Mouse (Mus musculus): ENCODE results near the gene Hcrtr2. TPM values are rescaled to one million over a fixed set of nuclear protein-coding genes. Genes with fewer than 3 reads are reported as not detected.

The Hcrtr2 gene
- total RNA-seq, 2 experiments from 2014 or later, result not detected

DNA sequence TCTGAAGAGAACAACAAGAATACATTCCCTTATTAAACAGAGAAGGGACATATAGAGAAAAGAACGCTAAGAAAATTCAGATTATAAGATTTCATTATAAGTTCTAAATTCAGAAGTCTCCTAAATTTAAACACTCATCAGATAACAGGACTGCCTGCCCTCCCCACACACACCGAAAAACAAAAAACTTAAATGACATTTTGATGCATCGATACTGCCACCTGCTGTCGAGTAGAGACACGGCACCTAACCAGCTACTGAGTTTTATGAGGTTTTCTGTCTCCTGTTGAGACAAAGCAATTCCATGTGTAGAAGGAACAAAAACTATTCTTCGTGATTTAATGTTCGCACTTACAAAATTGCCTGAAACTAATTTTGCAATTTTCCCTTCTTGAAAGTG is 87.0 kb downstream of the Hcrtr2 start:
- intact Hi-C loops (cut with DNase I), result loop anchor here (2.0 to 5.0 kb wide), 3 partner anchors 114 to 519 kb away; no protein-coding TSS in a partner anchor
- DNase-seq, result peak; percentile 53 to 64

GRCm38 (mm10) chr9:76235945-76236503 is 87.6 kb downstream of the Hcrtr2 start:
- intact Hi-C loops (cut with DNase I), result loop anchor here (2.0 to 5.0 kb wide), 3 partner anchors 114 to 519 kb away; no protein-coding TSS in a partner anchor
- peak; percentile 5 to 13 for DNase-seq

DNA sequence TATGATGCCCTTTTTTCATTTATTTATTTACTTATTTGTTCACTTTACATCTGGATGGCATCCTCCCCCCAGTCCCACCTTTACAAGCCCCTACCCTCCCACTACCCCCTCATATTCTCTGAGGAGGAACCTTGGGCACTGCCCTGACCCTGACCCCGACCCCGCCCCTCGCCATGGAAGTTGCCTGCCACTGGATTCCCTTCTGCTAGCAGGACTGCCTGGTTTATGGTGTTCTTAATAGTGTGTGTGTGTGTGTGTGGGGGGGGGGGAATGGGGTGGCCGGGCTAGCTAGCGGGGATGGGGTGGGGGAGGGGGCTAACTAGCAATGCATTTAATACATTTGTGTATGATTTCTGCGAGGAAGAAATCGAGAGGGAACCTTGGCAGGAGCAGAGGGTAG is 88.8 kb downstream of the Hcrtr2 start:
- intact Hi-C loops (cut with DNase I), result loop anchor here (5.0 kb wide), 2 partner anchors 113 to 518 kb away; no protein-coding TSS in a partner anchor

DNA sequence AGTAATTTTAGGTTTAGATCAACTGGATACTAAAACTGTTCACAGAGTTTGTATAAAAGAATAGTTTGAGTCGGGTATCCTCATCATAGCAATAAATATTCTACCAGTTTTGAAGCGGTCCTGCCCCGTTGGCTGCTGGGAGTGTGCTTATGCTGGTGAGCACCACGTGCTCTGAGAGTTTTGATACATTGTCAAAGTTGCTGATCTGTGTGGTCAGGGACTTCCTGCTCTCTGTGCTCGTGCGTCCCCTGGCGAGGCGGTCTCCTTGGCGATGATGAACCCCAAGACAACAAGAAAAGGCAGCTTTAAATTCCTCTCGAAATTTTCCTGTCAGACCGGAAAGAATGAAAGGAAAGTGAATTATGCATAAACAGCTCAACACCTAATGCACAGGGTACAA is 93.3 kb downstream of the Hcrtr2 start:
- intact Hi-C loops (cut with DNase I), result no loop called here
- no peak for DNase-seq

More for the DNA sequence above, 88.8 kb downstream of the Hcrtr2 start:
- DNase-seq, result no peak

- DNase-seq, result no peak
- intact Hi-C loops (cut with DNase I), result no loop called here
Measured at GRCm38 (mm10) chr9:76217178-76217975, 106.3 kb downstream of the Hcrtr2 start.

DNA sequence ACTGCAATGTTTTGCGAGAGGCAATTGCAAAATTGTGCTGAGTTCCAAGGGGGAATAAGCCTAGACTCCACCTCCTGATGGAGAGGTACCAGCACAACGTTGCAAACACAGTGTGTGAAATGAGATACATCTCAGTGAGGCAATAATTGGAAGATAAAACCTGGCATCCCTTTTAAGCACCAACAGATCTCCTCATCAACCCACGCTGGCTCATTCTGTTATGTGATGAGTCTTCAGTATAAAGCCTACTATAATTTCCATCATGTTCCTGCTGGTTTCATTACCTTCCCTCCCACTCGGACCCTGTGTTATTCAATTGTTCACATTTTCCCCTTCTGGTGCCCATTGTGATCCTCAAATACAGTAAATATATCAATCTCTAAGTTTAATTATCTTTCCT is 109.0 kb downstream of the Hcrtr2 start:
- intact Hi-C loops (cut with DNase I), result no loop called here

GRCm38 (mm10) chr9:76213557-76213956 is 110.1 kb downstream of the Hcrtr2 start, which contains the start of gene Gfral:
Gfral (minus strand) TSS chr9:76213657.
- intact Hi-C loops (cut with DNase I), result no loop called here
- DNase-seq, result no peak

More for the DNA sequence above, 109.0 kb downstream of the Hcrtr2 start:
- no peak for DNase-seq

GRCm38 (mm10) chr9:76196917-76197316 is 126.7 kb downstream of the Hcrtr2 start:
- intact Hi-C loops (cut with DNase I), result no loop called here
- no peak for DNase-seq

DNA sequence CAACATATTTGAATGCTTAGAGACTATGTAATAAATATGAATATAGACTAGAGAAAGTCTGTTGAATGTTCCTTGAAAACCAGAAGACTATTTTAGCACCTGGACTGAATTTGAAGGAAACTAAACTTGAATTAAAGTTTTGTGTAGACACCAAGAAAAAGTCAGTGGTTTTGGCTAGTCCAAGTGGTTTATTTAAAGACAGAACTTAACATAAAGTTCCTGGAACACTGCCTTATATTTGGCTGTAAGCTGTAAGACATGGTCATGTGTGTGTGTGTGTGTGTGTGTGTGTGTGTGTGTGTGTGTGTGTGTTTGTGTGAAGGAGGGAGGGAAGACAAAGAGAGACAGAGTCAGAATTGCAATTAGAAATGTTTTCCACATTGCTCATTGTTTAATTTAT is 144.4 kb downstream of the Hcrtr2 start:
- DNase-seq, result no peak
- intact Hi-C loops (cut with DNase I), result no loop called here

Other genes starting within 250 kb of the Hcrtr2 start
- gene Gfral, start 110.2 kb downstream of the Hcrtr2 start, total RNA-seq (2021), result not detected
- gene Fam83b, start 243.3 kb upstream of the Hcrtr2 start, total RNA-seq (2021), result under 1 TPM; 0.11 to 0.39 TPM